Mouse (Mus musculus) liver, postnatal 0 days (tissue): ENCODE measurements around the gene Znhit1.
"Not testable (repeated sequence)": the region's sequence is repeated elsewhere in the genome, so short reads cannot be mapped to it uniquely, and the experiment has no call there.

Source experiments
- CTCF ChIP-seq: sonication (generic); IDR thresholded peaks from 2 replicates; pipeline ENCODE4 v1.5.1; 2016; ENCODE audit warnings: antibody characterized with exemption, low read depth
- EP300 ChIP-seq: IDR thresholded peaks from 2 replicates; pipeline ENCODE4 v1.6.1; 2016; ENCODE audit warnings: antibody characterized with exemption, low read depth, mild to moderate bottlenecking

DNA sequence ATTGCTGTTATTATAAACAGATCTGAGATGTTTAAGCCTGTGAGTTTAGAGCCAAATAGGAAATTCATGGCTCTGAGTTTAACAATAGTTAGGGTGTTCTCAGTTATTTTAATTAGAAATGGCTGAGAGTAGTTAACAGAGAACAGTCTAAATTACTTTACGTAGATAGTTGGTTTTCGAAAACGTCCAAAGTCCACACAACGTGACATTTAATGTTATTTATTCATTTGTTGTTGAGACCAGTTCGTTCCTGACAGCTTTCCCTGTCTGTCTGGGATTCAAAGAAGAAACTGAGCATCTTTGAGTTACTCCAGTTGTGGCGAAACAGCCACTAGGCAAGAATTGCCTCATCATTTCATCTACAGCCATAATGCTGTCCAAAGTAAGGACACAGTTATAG, 47.8 kb downstream of the Znhit1 start:
- TF ChIP-seq EP300, CTCF: not testable (repeated sequence)
